Mouse (Mus musculus): ENCODE measurements around the gene Rapgef2. TPM values are rescaled to one million over a fixed set of nuclear protein-coding genes. Genes with fewer than 3 reads are reported as not detected.
"Not testable (repeated sequence)": the region's sequence is repeated elsewhere in the genome, so short reads cannot be mapped to it uniquely, and the experiment has no call there.

Rapgef2 gene
- polyA plus RNA-seq, 1 experiment from 2014 or later = 9.0 TPM

- no peak for ATAC-seq (ENCODE audit: low FRiP score, low TSS enrichment)
- no peaks in the 10 kb centered on the region for H3K9me3 ChIP-seq (ENCODE audit: control insufficient read depth, low read length)
- H3K4me3 ChIP-seq (ENCODE audit: low read length) = no peak overlapping the region
- H3K27me3 ChIP-seq (ENCODE audit: control insufficient read depth, insufficient read depth, low read length) = no peaks in the 10 kb centered on the region
- H3K4me2 ChIP-seq (replicated peaks; ENCODE audit: low read depth, low read length) = no peak overlapping the region
- H3K4me1 ChIP-seq (ENCODE audit: control insufficient read depth, insufficient read depth, low read length) = 0 out of 2 replicates have a peak, but pooled peaks cover 4% of the 10 kb centered on the region
- WGBS = 88% methylated on average over 13 of the region's 13 CpGs
- H3K9ac ChIP-seq (ENCODE audit: low read depth, low read length) = no peak overlapping the region
- H3K36me3 ChIP-seq (ENCODE audit: control insufficient read depth, insufficient read depth, low read length) = no peaks in the 10 kb centered on the region
- no peak overlapping the region for H3K27ac ChIP-seq (ENCODE audit: low read depth, low read length)
Observed at GRCm38 (mm10) chr3:79233478-79234415, 52.6 kb downstream of the Rapgef2 start.

- Histone ChIP-seq H3K9me3 (ENCODE audit: control insufficient read depth, low read length) (no peaks in the 10 kb centered on the region), H3K27ac (ENCODE audit: low read depth, low read length) (no peak overlapping the region), H3K4me3 (ENCODE audit: low read length) (no peak overlapping the region), H3K4me1 (ENCODE audit: control insufficient read depth, insufficient read depth, low read length) (no peaks in the 10 kb centered on the region), H3K27me3 (ENCODE audit: control insufficient read depth, insufficient read depth, low read length) (no peaks in the 10 kb centered on the region), H3K4me2 (replicated peaks; ENCODE audit: low read depth, low read length) (no peak overlapping the region), H3K9ac (ENCODE audit: low read depth, low read length) (no peak overlapping the region), H3K36me3 (ENCODE audit: control insufficient read depth, insufficient read depth, low read length) (no peaks in the 10 kb centered on the region)
- no peak for ATAC-seq (ENCODE audit: low FRiP score, low TSS enrichment)
- WGBS = 98% methylated on average over 4 of the region's 4 CpGs
Observed at GRCm38 (mm10) chr3:79230718-79231117, 55.6 kb downstream of the Rapgef2 start.

GRCm38 (mm10) chr3:79229546-79229945, 56.8 kb downstream of the Rapgef2 start:
- no peaks in the 10 kb centered on the region for H3K4me1 ChIP-seq (ENCODE audit: control insufficient read depth, insufficient read depth, low read length)
- H3K9me3 ChIP-seq (ENCODE audit: control insufficient read depth, low read length) = no peaks in the 10 kb centered on the region
- no peak for ATAC-seq (ENCODE audit: low FRiP score, low TSS enrichment)
- no peak overlapping the region for H3K4me3 ChIP-seq (ENCODE audit: low read length)
- no peaks in the 10 kb centered on the region for H3K27me3 ChIP-seq (ENCODE audit: control insufficient read depth, insufficient read depth, low read length)
- no peak overlapping the region for H3K4me2 ChIP-seq (replicated peaks; ENCODE audit: low read depth, low read length)
- H3K9ac ChIP-seq (ENCODE audit: low read depth, low read length) = no peak overlapping the region
- WGBS = 66% methylated on average over 6 of the region's 6 CpGs
- H3K27ac ChIP-seq (ENCODE audit: low read depth, low read length) = no peak overlapping the region
- H3K36me3 ChIP-seq (ENCODE audit: control insufficient read depth, insufficient read depth, low read length) = no peaks in the 10 kb centered on the region

GRCm38 (mm10) chr3:79228304-79228703, 58.0 kb downstream of the Rapgef2 start:
- H3K27ac ChIP-seq (ENCODE audit: low read depth, low read length) = no peak overlapping the region
- no peaks in the 10 kb centered on the region for H3K27me3 ChIP-seq (ENCODE audit: control insufficient read depth, insufficient read depth, low read length)
- H3K36me3 ChIP-seq (ENCODE audit: control insufficient read depth, insufficient read depth, low read length) = no peaks in the 10 kb centered on the region
- no peak overlapping the region for H3K4me2 ChIP-seq (replicated peaks; ENCODE audit: low read depth, low read length)
- no peaks in the 10 kb centered on the region for H3K9me3 ChIP-seq (ENCODE audit: control insufficient read depth, low read length)
- H3K9ac ChIP-seq (ENCODE audit: low read depth, low read length) = no peak overlapping the region
- 0 out of 2 replicates have a peak, but pooled peaks cover 3% of the 10 kb centered on the region for H3K4me1 ChIP-seq (ENCODE audit: control insufficient read depth, insufficient read depth, low read length)
- ATAC-seq (ENCODE audit: low FRiP score, low TSS enrichment) = no peak
- no peak overlapping the region for H3K4me3 ChIP-seq (ENCODE audit: low read length)

GRCm38 (mm10) chr3:79227356-79228088, 58.8 kb downstream of the Rapgef2 start:
- Histone ChIP-seq H3K27me3 (ENCODE audit: control insufficient read depth, insufficient read depth, low read length) (no peaks in the 10 kb centered on the region), H3K9ac (ENCODE audit: low read depth, low read length) (no peak overlapping the region), H3K9me3 (ENCODE audit: control insufficient read depth, low read length) (no peaks in the 10 kb centered on the region), H3K4me2 (replicated peaks; ENCODE audit: low read depth, low read length) (no peak overlapping the region), H3K36me3 (ENCODE audit: control insufficient read depth, insufficient read depth, low read length) (no peaks in the 10 kb centered on the region), H3K27ac (ENCODE audit: low read depth, low read length) (no peak overlapping the region), H3K4me3 (ENCODE audit: low read length) (no peak overlapping the region), H3K4me1 (ENCODE audit: control insufficient read depth, insufficient read depth, low read length) (peaks cover 8% of the 10 kb centered on the region; the same call in 1 of the 2 replicates)
- 85% methylated on average over 17 of the region's 17 CpGs for WGBS
- no peak for ATAC-seq (ENCODE audit: low FRiP score, low TSS enrichment)

GRCm38 (mm10) chr3:79226807-79227206, 59.5 kb downstream of the Rapgef2 start:
- H3K9me3 ChIP-seq (ENCODE audit: control insufficient read depth, low read length); H3K27ac ChIP-seq (ENCODE audit: low read depth, low read length); H3K4me2 ChIP-seq (replicated peaks; ENCODE audit: low read depth, low read length); H3K36me3 ChIP-seq (ENCODE audit: control insufficient read depth, insufficient read depth, low read length); H3K9ac ChIP-seq (ENCODE audit: low read depth, low read length); ATAC-seq (ENCODE audit: low FRiP score, low TSS enrichment); H3K27me3 ChIP-seq (ENCODE audit: control insufficient read depth, insufficient read depth, low read length); H3K4me3 ChIP-seq (ENCODE audit: low read length): not testable (repeated sequence)
- WGBS = 90% methylated on average over 1 of the region's 1 CpGs
- peaks cover 13% of the 10 kb centered on the region; the same call in 1 of the 2 replicates for H3K4me1 ChIP-seq (ENCODE audit: control insufficient read depth, insufficient read depth, low read length)

- H3K27me3 ChIP-seq (ENCODE audit: control insufficient read depth, insufficient read depth, low read length) = no peaks in the 10 kb centered on the region
- no peak overlapping the region for H3K9ac ChIP-seq (ENCODE audit: low read depth, low read length)
- WGBS = 68% methylated on average over 6 of the region's 6 CpGs
- H3K27ac ChIP-seq (ENCODE audit: low read depth, low read length) = no peak overlapping the region
- ATAC-seq (ENCODE audit: low FRiP score, low TSS enrichment) = no peak
- peaks cover 13% of the 10 kb centered on the region; the same call in 1 of the 2 replicates for H3K4me1 ChIP-seq (ENCODE audit: control insufficient read depth, insufficient read depth, low read length)
- H3K4me2 ChIP-seq (replicated peaks; ENCODE audit: low read depth, low read length) = no peak overlapping the region
- H3K9me3 ChIP-seq (ENCODE audit: control insufficient read depth, low read length) = no peaks in the 10 kb centered on the region
- H3K4me3 ChIP-seq (ENCODE audit: low read length) = no peak overlapping the region
- H3K36me3 ChIP-seq (ENCODE audit: control insufficient read depth, insufficient read depth, low read length) = no peaks in the 10 kb centered on the region
Observed at GRCm38 (mm10) chr3:79225888-79226287, 60.4 kb downstream of the Rapgef2 start.

- ATAC-seq (ENCODE audit: low FRiP score, low TSS enrichment) = no peak
- H3K4me3 ChIP-seq (ENCODE audit: low read length) = no peak overlapping the region
- H3K4me2 ChIP-seq (replicated peaks; ENCODE audit: low read depth, low read length) = no peak overlapping the region
- H3K9me3 ChIP-seq (ENCODE audit: control insufficient read depth, low read length) = no peaks in the 10 kb centered on the region
- H3K4me1 ChIP-seq (ENCODE audit: control insufficient read depth, insufficient read depth, low read length) = peaks cover 13% of the 10 kb centered on the region; the same call in 1 of the 2 replicates
- H3K27me3 ChIP-seq (ENCODE audit: control insufficient read depth, insufficient read depth, low read length) = no peaks in the 10 kb centered on the region
- H3K27ac ChIP-seq (ENCODE audit: low read depth, low read length) = no peak overlapping the region
- no peaks in the 10 kb centered on the region for H3K36me3 ChIP-seq (ENCODE audit: control insufficient read depth, insufficient read depth, low read length)
- no peak overlapping the region for H3K9ac ChIP-seq (ENCODE audit: low read depth, low read length)
- 78% methylated on average over 7 of the region's 7 CpGs for WGBS
Observed at GRCm38 (mm10) chr3:79224352-79224751, 62.0 kb downstream of the Rapgef2 start.

- no peak overlapping the region for H3K4me3 ChIP-seq (ENCODE audit: low read length)
- H3K27me3 ChIP-seq (ENCODE audit: control insufficient read depth, insufficient read depth, low read length) = no peaks in the 10 kb centered on the region
- H3K27ac ChIP-seq (ENCODE audit: low read depth, low read length) = 0 out of 2 replicates have a peak overlapping the region, but pooled peaks have one; percentile 7
- H3K4me2 ChIP-seq (replicated peaks; ENCODE audit: low read depth, low read length) = no peak overlapping the region
- H3K36me3 ChIP-seq (ENCODE audit: control insufficient read depth, insufficient read depth, low read length) = no peaks in the 10 kb centered on the region
- WGBS = 36% methylated on average over 8 of the region's 8 CpGs
- H3K4me1 ChIP-seq (ENCODE audit: control insufficient read depth, insufficient read depth, low read length) = peaks cover 13% of the 10 kb centered on the region; the same call in 1 of the 2 replicates
- ATAC-seq (ENCODE audit: low FRiP score, low TSS enrichment) = peak; percentile 30; the same call in 1 of the 2 replicates
- H3K9ac ChIP-seq (ENCODE audit: low read depth, low read length) = no peak overlapping the region
- no peaks in the 10 kb centered on the region for H3K9me3 ChIP-seq (ENCODE audit: control insufficient read depth, low read length)
Observed at GRCm38 (mm10) chr3:79223281-79223680, 63.0 kb downstream of the Rapgef2 start.
